Comparison of ENCODE assay signal across 9 mouse cellular contexts in genomic region chr19:60553501-60553900, GRCm38 (mm10). TPM values are rescaled to one million over a fixed set of nuclear protein-coding genes. Genes with fewer than 3 reads are reported as not detected.
DNase-seq lines count a peak whose midpoint lies in the region; ATAC-seq and TF ChIP-seq lines count a peak whose summit lies in the region.
"Had no signal": no experiment of that assay in that cellular context is flagged by ENCODE, and none has a peak within 500 bp of the region (broad histone marks: within the 10 kb centered on the region; RNA-seq: fewer than 3 reads in every experiment).

No protein-coding gene starts in this region.

- in situ Hi-C loops in CH12.LX (cut with MboI; ENCODE audit: low pct_ligation_motif_present, low pct_unique_long_range_greater_than_20kb, low sequenced_read_pairs), result no loop called here

- no peak overlapping the region for H3K9ac ChIP-seq in hindbrain, embryonic 13.5 days
- H3K9ac ChIP-seq in CH12.LX (ENCODE audit: insufficient read depth, low read depth), result no peak overlapping the region
- H3K9ac ChIP-seq: neural tube, embryonic 13.5 days had no signal

- no peaks in the 10 kb centered on the region for H3K4me1 ChIP-seq in hindbrain, embryonic 10.5 days (replicated peaks)
- H3K4me1 ChIP-seq in hindbrain, embryonic 13.5 days (replicated peaks), result no peaks in the 10 kb centered on the region
- peaks cover 0 to 36% of the 10 kb centered on the region in 2 experiments; a peak in 2 of 4 replicates for H3K4me1 ChIP-seq in CH12.LX (ENCODE audit: control insufficient read depth in 1 of 2, insufficient read depth in 2 of 2)
- H3K4me1 ChIP-seq: neural tube, embryonic 13.5 days had no signal

- no peak overlapping the region for H3K4me2 ChIP-seq in hindbrain, embryonic 13.5 days
- H3K4me2 ChIP-seq in CH12.LX (ENCODE audit: insufficient read depth, low read depth, poor library complexity, severe bottlenecking), result no peak overlapping the region
- H3K4me2 ChIP-seq: neural tube, embryonic 13.5 days had no signal

- dilution Hi-C loops in CH12.LX (cut with MboI; ENCODE audit: extremely low pct_ligation_motif_present, extremely low pct_unique_long_range_greater_than_20kb, low sequenced_read_pairs), result no loop called here

- no peak overlapping the region for H3K4me3 ChIP-seq in hindbrain, embryonic 10.5 days
- no peak overlapping the region for H3K4me3 ChIP-seq in hindbrain, embryonic 13.5 days
- no peak overlapping the region for H3K4me3 ChIP-seq in CH12.LX (replicated peaks in 1 of 3; ENCODE audit: low read depth in 2 of 3, low read length in 2 of 3, poor library complexity in 1 of 3)
- H3K4me3 ChIP-seq: neural tube, embryonic 13.5 days had no signal

- peak; percentile 62 to 76; a peak in 3 of 4 replicates for TF ChIP-seq CTCF in CH12.LX (conservative IDR thresholded peaks at IDR 0.05 in 1 of 2, IDR thresholded peaks at IDR 0.05 in 1 of 2; ENCODE audit: low read depth in 2 of 2, low read length in 2 of 2)

- TF ChIP-seq RAD21 in CH12.LX (IDR thresholded peaks at IDR 0.05; ENCODE audit: low read depth, low read length), result peak; percentile 66

- DNase-seq in hindbrain, embryonic 10.5 days (ENCODE audit: low spot score), result peak; percentile 40
- peak; percentile 62 for DNase-seq in CH12.LX (ENCODE audit: extremely low read depth)
- DNase-seq in adrenal gland, postnatal 4 days (ENCODE audit: low spot score in 2 of 2), result peak; percentile 8 to 26
- peak; percentile 25 for DNase-seq in fibroblast of lung, adult 2 months (ENCODE audit: low read depth)
- peak; percentile 39 to 69 for DNase-seq in layer of hippocampus, adult 18-20 months (ENCODE audit: low spot score in 2 of 2)
- peak; percentile 79 for DNase-seq in lung, postnatal 36 days
- DNase-seq in spleen, postnatal 36 days (ENCODE audit: low spot score in 2 of 2), result peak; percentile 22 to 29

- ATAC-seq in hindbrain, embryonic 13.5 days (ENCODE audit: low FRiP score), result no peak

- no peak overlapping the region for H3K27ac ChIP-seq in hindbrain, embryonic 10.5 days
- H3K27ac ChIP-seq in hindbrain, embryonic 13.5 days, result no peak overlapping the region
- no peak overlapping the region for H3K27ac ChIP-seq in CH12.LX (ENCODE audit: insufficient read depth, low read depth)
- H3K27ac ChIP-seq: neural tube, embryonic 13.5 days had no signal

- H3K79me2 ChIP-seq in CH12.LX (replicated peaks; ENCODE audit: control insufficient read depth, extremely low read depth, insufficient read depth, poor library complexity, severe bottlenecking), result no peaks in the 10 kb centered on the region

- H3K9me3 ChIP-seq in hindbrain, embryonic 10.5 days, result no peaks in the 10 kb centered on the region
- no peaks in the 10 kb centered on the region for H3K9me3 ChIP-seq in hindbrain, embryonic 13.5 days
- no peaks in the 10 kb centered on the region for H3K9me3 ChIP-seq in CH12.LX (replicated peaks; ENCODE audit: low read length)
- H3K9me3 ChIP-seq: neural tube, embryonic 13.5 days had no signal

- H3K27me3 ChIP-seq in hindbrain, embryonic 10.5 days (ENCODE audit: insufficient read depth, poor library complexity, severe bottlenecking), result no peaks in the 10 kb centered on the region
- H3K27me3 ChIP-seq in hindbrain, embryonic 13.5 days, result no peaks in the 10 kb centered on the region
- H3K27me3 ChIP-seq in CH12.LX (replicated peaks), result no peaks in the 10 kb centered on the region
- H3K27me3 ChIP-seq: neural tube, embryonic 13.5 days had no signal

- TF ChIP-seq EP300 in CH12.LX (IDR thresholded peaks at IDR 0.05; ENCODE audit: low read length), result no peak

- H3K36me3 ChIP-seq in hindbrain, embryonic 10.5 days, result peaks cover 49% of the 10 kb centered on the region
- peaks cover 5% of the 10 kb centered on the region for H3K36me3 ChIP-seq in hindbrain, embryonic 13.5 days
- H3K36me3 ChIP-seq in CH12.LX (replicated peaks in 1 of 2; ENCODE audit: control insufficient read depth in 1 of 2, insufficient read depth in 1 of 2, low read length in 1 of 2), result peaks cover 13 to 56% of the 10 kb centered on the region in 2 experiments

- no peak for TF ChIP-seq POLR2A in CH12.LX (IDR thresholded peaks at IDR 0.05; ENCODE audit: low read depth, low read length)

TF ChIP-seq in CH12.LX, 34 proteins besides CTCF, POLR2A, EP300 and RAD21:
- TF ChIP-seq ETS1 (conservative IDR thresholded peaks at IDR 0.05; ENCODE audit: low read depth, low read length) (no peak), MEF2A (IDR thresholded peaks at IDR 0.05; ENCODE audit: borderline replicate concordance, low read depth, low read length) (no peak), SMC3 (IDR thresholded peaks at IDR 0.05; ENCODE audit: low read depth, low read length) (peak; percentile 42; the same call in 1 of the 2 replicates), ZNF384 (IDR thresholded peaks at IDR 0.05; ENCODE audit: low read depth, low read length) (peak; percentile 75), TBP (conservative IDR thresholded peaks at IDR 0.05; ENCODE audit: low read depth, low read length) (no peak), ZMIZ1 (IDR thresholded peaks at IDR 0.05; ENCODE audit: low read depth, low read length) (no peak), BHLHE40 (IDR thresholded peaks at IDR 0.05; ENCODE audit: low read depth, low read length) (no peak), CHD2 (IDR thresholded peaks at IDR 0.05; ENCODE audit: low read length) (no peak)

RNA-seq across cellular contexts. Expression of gene Cacul1, which starts 27.3 kb away (rescaled TPM):
- 23.1 and 25.1 TPM in 2 replicates for polyA plus RNA-seq in hindbrain, embryonic 10.5 days (2016; fragmentation: Nextera tagmentation; extraction: Ambion mirVana)
- polyA plus RNA-seq in hindbrain, embryonic 13.5 days (2015; fragmentation: Nextera tagmentation; extraction: Ambion mirVana), result 21.2 and 23.0 TPM in 2 replicates
- total RNA-seq in CH12.LX (2012; rRNA removed) (17.8 and 26.1 TPM in 2 replicates), CH12.LX (2014; rRNA removed) (45.3 and 45.7 TPM in 2 replicates)
- 39.1 and 44.6 TPM in 2 replicates for polyA plus RNA-seq in CH12.LX (2012; ENCODE audit: insufficient read length, low read depth)
- total RNA-seq in adrenal gland, postnatal 4 days (2021), result 10 to 100 TPM; 46.8 to 47.8 TPM
- 10 to 100 TPM; 51.1 to 54.8 TPM for total RNA-seq in layer of hippocampus, adult 18-20 months (2021)

Comparison
In these comparisons a context has a peak if more than half of its experiments do, and no peak if none do; other contexts are left out.
1. DNase-seq: peak in every context shown above with its lines; median percentile 79 in lung, postnatal 36 days; 62 in CH12.LX; 54 in layer of hippocampus, adult 18-20 months; 40 in hindbrain, embryonic 10.5 days; 26 in spleen, postnatal 36 days; 25 in fibroblast of lung, adult 2 months; 17 in adrenal gland, postnatal 4 days.